Mouse (Mus musculus): ENCODE data around the gene Dnajc17. TPM values are rescaled to one million over a fixed set of nuclear protein-coding genes. Genes with fewer than 3 reads are reported as not detected.

The Dnajc17 gene
- 11.8 and 13.2 TPM in 2 replicates for polyA plus RNA-seq (2015; fragmentation: Nextera tagmentation; extraction: Ambion mirVana)

- TF ChIP-seq EP300 (IDR thresholded peaks at IDR 0.05) (no peak), CTCF (IDR thresholded peaks at IDR 0.05) (no peak)
- ATAC-seq (peak; percentile 97), DNase-seq (ENCODE audit: low spot score) (peak; percentile 99)
- peak within 1 kb of the TSS; percentile 60 for H3K4me2 ChIP-seq (replicated peaks; ENCODE audit: low read depth, low read length)
- peaks cover 7% of the 10 kb centered on the region; the same call in 1 of the 2 replicates for H3K36me3 ChIP-seq (ENCODE audit: insufficient read depth, low read length)
- H3K27ac ChIP-seq (ENCODE audit: low read length), result peak within 1 kb of the TSS; percentile 84
- H3K9ac ChIP-seq (replicated peaks; ENCODE audit: low read depth), result peak within 1 kb of the TSS; percentile 57
- H3K9me3 ChIP-seq (ENCODE audit: low read length), result no peaks in the 10 kb centered on the region
- peaks cover 5% of the 10 kb centered on the region; the same call in 1 of the 2 replicates for H3K4me1 ChIP-seq (ENCODE audit: insufficient read depth, low read depth, low read length)
- no peaks in the 10 kb centered on the region for H3K27me3 ChIP-seq (replicated peaks; ENCODE audit: insufficient read depth, low read length)
- peak within 1 kb of the TSS; percentile 73 for H3K4me3 ChIP-seq (ENCODE audit: low read depth, low read length)
- WGBS, result 1% methylated on average over 51 of the region's 51 CpGs
Measured at GRCm38 (mm10) chr2:119208344-119209175, at the start of gene Dnajc17, which contains the start of gene Zfyve19. Gene Dnajc17, minus strand, starts transcription at chr2:119208795. Gene Zfyve19, plus strand, starts transcription at chr2:119208617.

GRCm38 (mm10) chr2:119254976-119255375, 46.4 kb upstream of the Dnajc17 start:
- H3K4me2 ChIP-seq (replicated peaks; ENCODE audit: low read depth, low read length), result no peak overlapping the region
- ATAC-seq (no peak), DNase-seq (ENCODE audit: low spot score) (no peak)
- no peak overlapping the region for H3K4me3 ChIP-seq (ENCODE audit: low read depth, low read length)
- no peaks in the 10 kb centered on the region for H3K4me1 ChIP-seq (ENCODE audit: insufficient read depth, low read depth, low read length)
- 28% methylated on average over 7 of the region's 7 CpGs for WGBS
- no peak for TF ChIP-seq CTCF (IDR thresholded peaks at IDR 0.05)
- TF ChIP-seq EP300 (IDR thresholded peaks at IDR 0.05), result no peak
- H3K27me3 ChIP-seq (replicated peaks; ENCODE audit: insufficient read depth, low read length), result no peaks in the 10 kb centered on the region
- no peak overlapping the region for H3K9ac ChIP-seq (replicated peaks; ENCODE audit: low read depth)
- H3K27ac ChIP-seq (ENCODE audit: low read length), result no peak overlapping the region
- H3K36me3 ChIP-seq (ENCODE audit: insufficient read depth, low read length), result no peaks in the 10 kb centered on the region
- no peaks in the 10 kb centered on the region for H3K9me3 ChIP-seq (ENCODE audit: low read length)

- Histone ChIP-seq H3K4me1 (ENCODE audit: insufficient read depth, low read depth, low read length) (no peaks in the 10 kb centered on the region), H3K4me3 (ENCODE audit: low read depth, low read length) (no peak overlapping the region), H3K9ac (replicated peaks; ENCODE audit: low read depth) (no peak overlapping the region), H3K36me3 (ENCODE audit: insufficient read depth, low read length) (no peaks in the 10 kb centered on the region), H3K4me2 (replicated peaks; ENCODE audit: low read depth, low read length) (peak overlapping the region; percentile 25; the same call in 1 of the 2 replicates), H3K27ac (ENCODE audit: low read length) (peak overlapping the region; percentile 55), H3K9me3 (ENCODE audit: low read length) (no peaks in the 10 kb centered on the region), H3K27me3 (replicated peaks; ENCODE audit: insufficient read depth, low read length) (no peaks in the 10 kb centered on the region)
- WGBS, result 11% methylated on average over 11 of the region's 11 CpGs
- peak; percentile 46 for TF ChIP-seq EP300 (IDR thresholded peaks at IDR 0.05)
- TF ChIP-seq CTCF (IDR thresholded peaks at IDR 0.05), result peak; percentile 95
- peak; percentile 92 for DNase-seq (ENCODE audit: low spot score)
- peak; percentile 73 for ATAC-seq
Measured at GRCm38 (mm10) chr2:119250826-119251478, 42.4 kb upstream of the Dnajc17 start.

- ATAC-seq (peak; percentile 4; the same call in 1 of the 2 replicates), DNase-seq (ENCODE audit: low spot score) (no peak)
- Histone ChIP-seq H3K4me1 (ENCODE audit: insufficient read depth, low read depth, low read length) (no peaks in the 10 kb centered on the region), H3K4me2 (replicated peaks; ENCODE audit: low read depth, low read length) (no peak overlapping the region), H3K9me3 (ENCODE audit: low read length) (no peaks in the 10 kb centered on the region), H3K4me3 (ENCODE audit: low read depth, low read length) (no peak overlapping the region), H3K27me3 (replicated peaks; ENCODE audit: insufficient read depth, low read length) (no peaks in the 10 kb centered on the region), H3K27ac (ENCODE audit: low read length) (peak overlapping the region; percentile 43; the same call in 1 of the 2 replicates), H3K36me3 (ENCODE audit: insufficient read depth, low read length) (no peaks in the 10 kb centered on the region), H3K9ac (replicated peaks; ENCODE audit: low read depth) (no peak overlapping the region)
- no peak for TF ChIP-seq EP300 (IDR thresholded peaks at IDR 0.05)
- no peak for TF ChIP-seq CTCF (IDR thresholded peaks at IDR 0.05)
- 54% methylated on average over 5 of the region's 5 CpGs for WGBS
Measured at GRCm38 (mm10) chr2:119250377-119250776, 41.8 kb upstream of the Dnajc17 start.

- H3K9ac ChIP-seq (replicated peaks; ENCODE audit: low read depth), result no peak overlapping the region
- DNase-seq (ENCODE audit: low spot score), result peak; percentile 65
- no peak overlapping the region for H3K4me2 ChIP-seq (replicated peaks; ENCODE audit: low read depth, low read length)
- peak overlapping the region; percentile 68 for H3K27ac ChIP-seq (ENCODE audit: low read length)
- 42% methylated on average over 4 of the region's 4 CpGs for WGBS
- H3K36me3 ChIP-seq (ENCODE audit: insufficient read depth, low read length), result no peaks in the 10 kb centered on the region
- ATAC-seq, result peak; percentile 80
- H3K4me1 ChIP-seq (ENCODE audit: insufficient read depth, low read depth, low read length), result no peaks in the 10 kb centered on the region
- H3K4me3 ChIP-seq (ENCODE audit: low read depth, low read length), result no peak overlapping the region
- no peaks in the 10 kb centered on the region for H3K9me3 ChIP-seq (ENCODE audit: low read length)
- H3K27me3 ChIP-seq (replicated peaks; ENCODE audit: insufficient read depth, low read length), result no peaks in the 10 kb centered on the region
- TF ChIP-seq CTCF (IDR thresholded peaks at IDR 0.05) (peak; percentile 43), EP300 (IDR thresholded peaks at IDR 0.05) (no peak)
Measured at GRCm38 (mm10) chr2:119249592-119250061, 41.0 kb upstream of the Dnajc17 start.

GRCm38 (mm10) chr2:119247904-119248303, 39.3 kb upstream of the Dnajc17 start:
- H3K9me3 ChIP-seq (ENCODE audit: low read length), result no peaks in the 10 kb centered on the region
- H3K4me2 ChIP-seq (replicated peaks; ENCODE audit: low read depth, low read length), result no peak overlapping the region
- H3K4me3 ChIP-seq (ENCODE audit: low read depth, low read length), result no peak overlapping the region
- 75% methylated on average over 9 of the region's 9 CpGs for WGBS
- no peaks in the 10 kb centered on the region for H3K27me3 ChIP-seq (replicated peaks; ENCODE audit: insufficient read depth, low read length)
- H3K36me3 ChIP-seq (ENCODE audit: insufficient read depth, low read length), result no peaks in the 10 kb centered on the region
- ATAC-seq, result no peak
- no peak overlapping the region for H3K9ac ChIP-seq (replicated peaks; ENCODE audit: low read depth)
- DNase-seq (ENCODE audit: low spot score), result no peak
- H3K27ac ChIP-seq (ENCODE audit: low read length), result no peak overlapping the region
- TF ChIP-seq CTCF (IDR thresholded peaks at IDR 0.05), result no peak
- no peak for TF ChIP-seq EP300 (IDR thresholded peaks at IDR 0.05)
- H3K4me1 ChIP-seq (ENCODE audit: insufficient read depth, low read depth, low read length), result no peaks in the 10 kb centered on the region

All from lung, postnatal 0 days (tissue).